In genomic region chr11:75935819-75936430, GRCm38 (mm10) we compare ENCODE assay signal across 1 mouse cellular context.
TF ChIP-seq lines count a peak whose summit lies in the region.

No protein-coding gene starts in this region.

TF ChIP-seq in MEL, 35 proteins besides CTCF, POLR2A, EP300 and RAD21 (continued from another document):
- TF ChIP-seq UBTF (IDR thresholded peaks at IDR 0.05; ENCODE audit: borderline replicate concordance, insufficient read depth, low read depth, low read length), result no peak
